Comparison of ENCODE assay signal across 25 mouse cellular contexts in the genomic region with DNA sequence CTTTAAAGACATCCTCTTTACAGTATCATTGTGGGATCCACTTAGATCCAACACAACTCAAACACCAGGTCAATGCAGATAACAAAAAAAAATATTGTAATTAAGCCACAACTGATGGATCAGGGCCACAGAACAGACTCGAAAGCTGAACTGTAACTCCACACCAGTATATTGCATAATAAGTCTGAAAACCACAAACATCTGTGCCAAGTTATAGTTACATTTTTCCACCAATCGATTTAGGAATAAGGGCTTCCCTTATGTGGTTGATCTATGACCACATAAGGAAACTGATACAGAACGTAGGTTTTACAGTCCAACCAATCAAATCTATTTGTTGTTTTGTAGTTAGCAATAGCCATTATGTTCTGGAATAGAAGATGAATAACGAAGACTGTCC. TPM values are rescaled to one million over a fixed set of nuclear protein-coding genes. Genes with fewer than 3 reads are reported as not detected.
A peak's percentile ranks its signal among the peaks of the same experiment; 100 is the strongest.
DNase-seq lines count a peak whose midpoint lies in the region; ATAC-seq and TF ChIP-seq lines count a peak whose summit lies in the region.
"Had no signal": no experiment of that assay in that cellular context is flagged by ENCODE, and none has a peak within 500 bp of the region (broad histone marks: within the 10 kb centered on the region; RNA-seq: fewer than 3 reads in every experiment).

No protein-coding gene starts in this region.

- TF ChIP-seq EP300 in liver, postnatal 0 days (IDR thresholded peaks at IDR 0.05; ENCODE audit: low read depth) = no peak

- no peak overlapping the region for H3K9ac ChIP-seq in liver, adult 2 months (ENCODE audit: low read depth, low read length)
- no peak overlapping the region for H3K9ac ChIP-seq in liver, postnatal 0 days (replicated peaks)
- H3K9ac ChIP-seq in midbrain, embryonic 16.5 days (ENCODE audit: low read depth, low read length) = no peak overlapping the region
- H3K9ac ChIP-seq: hindbrain, embryonic 12.5 days; limb, embryonic 12.5 days had no signal

- H3K27me3 ChIP-seq in liver, adult 2 months (ENCODE audit: control insufficient read depth, insufficient read depth, low read length) = no peaks in the 10 kb centered on the region
- H3K27me3 ChIP-seq in liver, postnatal 0 days (ENCODE audit: insufficient read depth, low read length) = no peaks in the 10 kb centered on the region
- H3K27me3 ChIP-seq in hindbrain, embryonic 10.5 days (ENCODE audit: insufficient read depth, poor library complexity, severe bottlenecking) = no peaks in the 10 kb centered on the region
- H3K27me3 ChIP-seq in midbrain, embryonic 16.5 days (ENCODE audit: control insufficient read depth, insufficient read depth, low read depth, low read length) = no peaks in the 10 kb centered on the region
- H3K27me3 ChIP-seq: hindbrain, embryonic 12.5 days; limb, embryonic 12.5 days had no signal

- WGBS in liver, adult 2 months = 40% methylated on average over 4 of the region's 4 CpGs
- WGBS in liver, postnatal 0 days (ENCODE audit: insufficient replicate concordance) = 45% methylated on average over 4 of the region's 4 CpGs
- 90% methylated on average over 4 of the region's 4 CpGs for WGBS in hindbrain, embryonic 10.5 days
- WGBS in midbrain, embryonic 16.5 days = 90% methylated on average over 4 of the region's 4 CpGs

- no peak for ATAC-seq in liver, postnatal 0 days
- ATAC-seq in common myeloid progenitor, adult 5-6 weeks (replicated peaks; ENCODE audit: low read depth, poor library complexity, severe bottlenecking) = peak; percentile 94
- ATAC-seq in megakaryocyte, adult 5-6 weeks (ENCODE audit: poor library complexity, severe bottlenecking) = peak; percentile 88
- ATAC-seq in midbrain, embryonic 16.5 days = no peak
- ATAC-seq: forebrain, embryonic 14.5 days; intestine, postnatal 0 days had no signal

- no peak overlapping the region for H3K4me3 ChIP-seq in liver, adult 2 months (ENCODE audit: insufficient read depth, low read depth, low read length)
- H3K4me3 ChIP-seq in liver, postnatal 0 days (ENCODE audit: low read depth, low read length) = no peak overlapping the region
- no peak overlapping the region for H3K4me3 ChIP-seq in hindbrain, embryonic 10.5 days
- no peak overlapping the region for H3K4me3 ChIP-seq in midbrain, embryonic 16.5 days (ENCODE audit: low read depth, low read length)
- H3K4me3 ChIP-seq: gastrocnemius, adult 2 months; hindbrain, embryonic 12.5 days; limb, embryonic 12.5 days; midbrain, embryonic 10.5 days had no signal

- H3K4me1 ChIP-seq in liver, adult 2 months (ENCODE audit: control insufficient read depth, insufficient read depth, low read length) = peaks cover 7% of the 10 kb centered on the region; the same call in 1 of the 2 replicates
- H3K4me1 ChIP-seq in liver, postnatal 0 days (ENCODE audit: insufficient read depth) = no peaks in the 10 kb centered on the region
- peaks cover 38% of the 10 kb centered on the region for H3K4me1 ChIP-seq in hindbrain, embryonic 10.5 days (replicated peaks)
- H3K4me1 ChIP-seq in midbrain, embryonic 16.5 days (ENCODE audit: control insufficient read depth, insufficient read depth, low read length) = peaks cover 14% of the 10 kb centered on the region

- H3K27ac ChIP-seq in liver, adult 2 months (replicated peaks; ENCODE audit: insufficient read depth, low read depth, low read length) = no peak overlapping the region
- no peak overlapping the region for H3K27ac ChIP-seq in liver, postnatal 0 days (ENCODE audit: low read depth)
- H3K27ac ChIP-seq in hindbrain, embryonic 10.5 days = no peak overlapping the region
- H3K27ac ChIP-seq in midbrain, embryonic 16.5 days (ENCODE audit: low read length) = no peak overlapping the region
- H3K27ac ChIP-seq: gastrocnemius, adult 2 months; hindbrain, embryonic 12.5 days; limb, embryonic 12.5 days had no signal

- TF ChIP-seq CTCF in liver, adult 2 months (IDR thresholded peaks at IDR 0.05; ENCODE audit: low read depth, low read length) = no peak
- TF ChIP-seq CTCF in liver, postnatal 0 days (IDR thresholded peaks at IDR 0.05; ENCODE audit: low read depth) = no peak

- no peaks in the 10 kb centered on the region for H3K79me2 ChIP-seq in liver, adult 2 months (ENCODE audit: control insufficient read depth, insufficient read depth, low read length)

- peaks cover 11% of the 10 kb centered on the region; the same call in 1 of the 2 replicates for H3K36me3 ChIP-seq in liver, adult 2 months (ENCODE audit: control insufficient read depth, insufficient read depth, low read length)
- no peaks in the 10 kb centered on the region for H3K36me3 ChIP-seq in liver, postnatal 0 days (replicated peaks; ENCODE audit: insufficient read depth, low read length)
- no peaks in the 10 kb centered on the region for H3K36me3 ChIP-seq in hindbrain, embryonic 10.5 days
- H3K36me3 ChIP-seq in midbrain, embryonic 16.5 days (ENCODE audit: control insufficient read depth, insufficient read depth, low read length) = no peaks in the 10 kb centered on the region
- H3K36me3 ChIP-seq: hindbrain, embryonic 12.5 days; limb, embryonic 12.5 days; midbrain, embryonic 10.5 days had no signal

- DNase-seq in liver, adult 2 months (ENCODE audit: extremely low read depth, low read depth, low spot score) = peak; percentile 81
- no peak for DNase-seq in liver, postnatal 0 days
- DNase-seq in hindbrain, embryonic 10.5 days (ENCODE audit: low spot score) = no peak
- DNase-seq in urinary bladder, postnatal 25 days (ENCODE audit: low spot score) = no peak
- DNase-seq in kidney, postnatal 10 days = no peak
- DNase-seq: adrenal gland, postnatal 25 days; cerebellum, adult 11-12 months; cerebellum, adult 9-11 months; gastrocnemius, adult 2 months; gastrocnemius, postnatal 36 days; heart, postnatal 14 days; kidney, adult 9 months; kidney, postnatal 14 days; layer of hippocampus, adult 9-11 months; lung, postnatal 4 days; right cerebral cortex, postnatal 14 days had no signal

- no peaks in the 10 kb centered on the region for H3K9me3 ChIP-seq in liver, postnatal 0 days (ENCODE audit: low read length)
- no peaks in the 10 kb centered on the region for H3K9me3 ChIP-seq in hindbrain, embryonic 10.5 days
- no peaks in the 10 kb centered on the region for H3K9me3 ChIP-seq in midbrain, embryonic 16.5 days (replicated peaks; ENCODE audit: control insufficient read depth, low read length, poor library complexity, severe bottlenecking)
- H3K9me3 ChIP-seq: hindbrain, embryonic 12.5 days; limb, embryonic 12.5 days; midbrain, embryonic 10.5 days had no signal

- no peak overlapping the region for H3K4me2 ChIP-seq in liver, postnatal 0 days (ENCODE audit: low read depth, low read length)
- H3K4me2 ChIP-seq in midbrain, embryonic 16.5 days (ENCODE audit: low read length) = no peak overlapping the region
- H3K4me2 ChIP-seq: hindbrain, embryonic 12.5 days; limb, embryonic 12.5 days; liver, embryonic 11.5 days had no signal

- no peak for TF ChIP-seq POLR2A in liver, adult 2 months (IDR thresholded peaks at IDR 0.05; ENCODE audit: extremely low read depth, insufficient read depth, low read length)

RNA-seq across cellular contexts. Expression of gene Arsb, which starts 16.3 kb away (rescaled TPM):
- 7.3 and 11.2 TPM in 2 replicates for total RNA-seq in liver, adult 2 months (2014; rRNA removed)
- 15.0 and 19.1 TPM in 2 replicates for polyA plus RNA-seq in liver, adult 2 months (2012; rRNA removed)
- 3.3 and 4.1 TPM in 2 replicates for polyA plus RNA-seq in liver, postnatal 0 days (2015; fragmentation: Nextera tagmentation; extraction: Ambion mirVana)
- 7.6 and 10.2 TPM in 2 replicates for total RNA-seq in common myeloid progenitor, adult 5-6 weeks (2017)
- total RNA-seq in megakaryocyte, adult 5-6 weeks (2015) = 94.6 and 95.0 TPM in 2 replicates
- 21.8 and 28.0 TPM in 2 replicates for total RNA-seq in megakaryocyte, adult 5-6 weeks (2017)
- polyA plus RNA-seq in hindbrain, embryonic 10.5 days (2016; fragmentation: Nextera tagmentation; extraction: Ambion mirVana) = 3.2 and 5.1 TPM in 2 replicates
- polyA plus RNA-seq in midbrain, embryonic 16.5 days (2015; fragmentation: Nextera tagmentation; extraction: Ambion mirVana) = 10.5 and 11.8 TPM in 2 replicates

Comparison
In these comparisons a context has a peak if more than half of its experiments do, and no peak if none do; other contexts are left out.
1. ATAC-seq: peak in common myeloid progenitor, adult 5-6 weeks (single experiment) and megakaryocyte, adult 5-6 weeks (single experiment); none in liver, postnatal 0 days (single experiment) and midbrain, embryonic 16.5 days (single experiment).